Mouse (Mus musculus) limb, embryonic 12.5 days (tissue): Measurements from ENCODE around the gene BC004004. TPM values are rescaled to one million over a fixed set of nuclear protein-coding genes. Genes with fewer than 3 reads are reported as not detected.
A peak's percentile ranks its signal among the peaks of the same experiment; 100 is the strongest.

ENCODE experiments used
- ATAC-seq: fragments of 200-750 bp; cut with Nextera tagmentation; 2 replicates; pipeline ENCODE4 v1.8.0; 2017; ENCODE audit warnings: low read depth, moderate TSS enrichment; ENCODE audit not compliant: insufficient number of reproducible peaks, insufficient read depth, low FRiP score, low TSS enrichment
- H3K27ac ChIP-seq: fragments of 300-500 bp; sonication (generic); 2 replicates; pipeline ENCODE4 v1.5.1; 2016; ENCODE audit warnings: mild to moderate bottlenecking, moderate library complexity
- H3K27me3 ChIP-seq: fragments of 300-500 bp; sonication (generic); 2 replicates; pipeline ENCODE4 v1.6.1; 2016; ENCODE audit warnings: mild to moderate bottlenecking, moderate library complexity
- H3K36me3 ChIP-seq: fragments of 300-500 bp; sonication (generic); 2 replicates; pipeline ENCODE4 v1.6.1; 2016; ENCODE audit warnings: mild to moderate bottlenecking, moderate library complexity
- H3K4me1 ChIP-seq: fragments of 300-500 bp; sonication (generic); replicated peaks from 2 replicates; pipeline ENCODE4 v1.6.1; 2016
- H3K4me2 ChIP-seq: fragments of 300-500 bp; sonication (generic); 2 replicates; pipeline ENCODE4 v1.6.1; 2016; ENCODE audit warnings: mild to moderate bottlenecking, moderate library complexity
- H3K4me3 ChIP-seq: fragments of 300-500 bp; sonication (generic); replicated peaks from 2 replicates; pipeline ENCODE4 v1.5.1; 2016; ENCODE audit warnings: mild to moderate bottlenecking
- H3K9ac ChIP-seq: fragments of 300-500 bp; sonication (generic); replicated peaks from 2 replicates; pipeline ENCODE4 v1.6.1; 2016; ENCODE audit warnings: mild to moderate bottlenecking, moderate library complexity
- H3K9me3 ChIP-seq: fragments of 300-500 bp; sonication (generic); 2 replicates; pipeline ENCODE4 v1.6.1; 2016; ENCODE audit warnings: mild to moderate bottlenecking, moderate library complexity
- WGBS: fragments of 180-500 bp; shearing (Covaris S2); methylation state at CpG from one replicate; pipeline ENCODE4 v1.1.7; 2016; 5-methylcytosine and 5-hydroxymethylcytosine counted together
- polyA plus RNA-seq: library from polyadenylated mRNA; unstranded; fragments of >200 nt; fragmentation: Nextera tagmentation; extraction: Ambion mirVana; gene quantifications from 2 replicates; pipeline ENCODE4 v1.2.1, GENCODE M21; 2016

Gene BC004004
- polyA plus RNA-seq, 1 experiment from 2014 or later = 52.8 TPM

GRCm38 (mm10) chr17:29273156-29273555 lies 4.6 kb downstream of the BC004004 start:
- no peaks in the 10 kb centered on the region for H3K27me3 ChIP-seq
- no peak overlapping the region for H3K27ac ChIP-seq
- 89% methylated on average over 7 of the region's 7 CpGs for WGBS
- no peaks in the 10 kb centered on the region; the same call in 1 of the 2 replicates for H3K36me3 ChIP-seq
- no peak for ATAC-seq
- no peak overlapping the region for H3K9ac ChIP-seq
- no peaks in the 10 kb centered on the region for H3K9me3 ChIP-seq
- H3K4me1 ChIP-seq = peaks cover 20% of the 10 kb centered on the region
- H3K4me3 ChIP-seq = no peak overlapping the region
- no peak overlapping the region for H3K4me2 ChIP-seq

DNA sequence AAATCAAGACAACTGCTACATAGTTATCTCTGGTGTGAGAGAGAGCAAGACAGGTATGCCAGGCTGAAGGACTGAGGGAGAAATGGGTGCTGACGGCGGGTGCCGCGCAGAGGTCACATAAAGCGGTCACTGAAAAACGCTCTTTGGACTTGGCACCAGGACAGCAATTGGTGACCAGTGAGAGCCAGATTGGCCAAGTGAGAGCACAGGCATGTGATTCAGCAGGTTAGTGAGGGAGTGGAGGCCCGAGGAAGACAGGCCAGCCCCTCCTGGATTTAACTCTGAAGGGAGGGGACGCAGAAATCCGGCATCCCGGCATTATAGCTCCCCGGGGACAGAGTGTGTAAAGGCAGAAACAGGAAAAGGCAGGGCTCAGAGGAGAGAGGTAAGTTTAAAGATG lies 5.3 kb downstream of the BC004004 start:
- Histone ChIP-seq H3K4me1 (peaks cover 19% of the 10 kb centered on the region), H3K9ac (0 out of 2 replicates have a peak overlapping the region, but pooled peaks have one; percentile 27), H3K4me3 (no peak overlapping the region), H3K27me3 (no peaks in the 10 kb centered on the region), H3K27ac (peak overlapping the region; percentile 47; the same call in 1 of the 2 replicates), H3K9me3 (no peaks in the 10 kb centered on the region), H3K36me3 (peaks cover 7% of the 10 kb centered on the region), H3K4me2 (no peak overlapping the region)
- WGBS = 80% methylated on average over 11 of the region's 11 CpGs
- ATAC-seq = no peak

- Histone ChIP-seq H3K9me3 (no peaks in the 10 kb centered on the region), H3K4me3 (no peak overlapping the region), H3K4me1 (no peaks in the 10 kb centered on the region), H3K4me2 (no peak overlapping the region), H3K36me3 (peaks cover 54% of the 10 kb centered on the region), H3K9ac (no peak overlapping the region), H3K27ac (no peak overlapping the region), H3K27me3 (no peaks in the 10 kb centered on the region)
- no peak for ATAC-seq
- 93% methylated on average over 5 of the region's 5 CpGs for WGBS
Measured at GRCm38 (mm10) chr17:29280422-29280821, 11.8 kb downstream of the BC004004 start.

- peaks cover 62% of the 10 kb centered on the region for H3K36me3 ChIP-seq
- no peaks in the 10 kb centered on the region for H3K9me3 ChIP-seq
- no peak overlapping the region for H3K4me3 ChIP-seq
- ATAC-seq = no peak
- H3K27ac ChIP-seq = no peak overlapping the region
- 93% methylated on average over 5 of the region's 5 CpGs for WGBS
- H3K4me1 ChIP-seq = no peaks in the 10 kb centered on the region
- no peak overlapping the region for H3K9ac ChIP-seq
- no peak overlapping the region for H3K4me2 ChIP-seq
- no peaks in the 10 kb centered on the region for H3K27me3 ChIP-seq
Measured at GRCm38 (mm10) chr17:29281541-29281940, 13.0 kb downstream of the BC004004 start.

- H3K4me3 ChIP-seq = no peak overlapping the region
- peaks cover 66% of the 10 kb centered on the region for H3K36me3 ChIP-seq
- no peaks in the 10 kb centered on the region for H3K27me3 ChIP-seq
- no peaks in the 10 kb centered on the region for H3K9me3 ChIP-seq
- no peak for ATAC-seq
- WGBS = 81% methylated on average over 21 of the region's 21 CpGs
- no peaks in the 10 kb centered on the region for H3K4me1 ChIP-seq
- no peak overlapping the region for H3K27ac ChIP-seq
- H3K9ac ChIP-seq = no peak overlapping the region
- no peak overlapping the region for H3K4me2 ChIP-seq
Measured at GRCm38 (mm10) chr17:29282216-29282952, 13.8 kb downstream of the BC004004 start.

DNA sequence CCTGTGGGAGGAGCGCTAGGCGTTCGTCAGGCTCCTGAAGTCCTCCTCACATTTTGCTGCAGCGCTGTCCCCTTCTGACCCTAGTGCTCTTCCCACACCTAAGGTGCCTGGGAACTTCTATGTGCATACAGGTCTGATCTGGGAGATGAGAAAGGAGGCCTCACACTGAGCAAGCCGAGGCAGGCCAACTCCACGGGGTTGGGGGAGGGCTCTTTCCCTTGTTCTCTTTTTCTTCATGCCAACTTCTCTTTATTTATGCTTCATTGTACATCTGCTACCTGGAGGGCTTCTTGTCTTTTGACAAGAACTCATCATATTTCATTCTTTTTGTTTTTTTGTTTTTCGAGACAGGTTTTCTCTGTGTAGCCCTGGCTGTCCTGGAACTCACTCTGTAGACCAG lies 23.2 kb downstream of the BC004004 start:
- Histone ChIP-seq H3K9ac (no peak overlapping the region), H3K36me3 (peaks cover 50% of the 10 kb centered on the region), H3K9me3 (no peaks in the 10 kb centered on the region), H3K4me2 (no peak overlapping the region), H3K4me1 (peaks cover 12% of the 10 kb centered on the region), H3K4me3 (no peak overlapping the region), H3K27ac (no peak overlapping the region), H3K27me3 (no peaks in the 10 kb centered on the region)
- 85% methylated on average over 7 of the region's 7 CpGs for WGBS
- ATAC-seq = no peak

- Histone ChIP-seq H3K9ac (no peak overlapping the region), H3K4me1 (peaks cover 23% of the 10 kb centered on the region), H3K4me3 (no peak overlapping the region), H3K36me3 (peaks cover 49% of the 10 kb centered on the region), H3K9me3 (no peaks in the 10 kb centered on the region), H3K27me3 (no peaks in the 10 kb centered on the region), H3K4me2 (no peak overlapping the region), H3K27ac (no peak overlapping the region)
- 86% methylated on average over 3 of the region's 3 CpGs for WGBS
- ATAC-seq = no peak
Measured at GRCm38 (mm10) chr17:29292996-29293395, 24.4 kb downstream of the BC004004 start.

DNA sequence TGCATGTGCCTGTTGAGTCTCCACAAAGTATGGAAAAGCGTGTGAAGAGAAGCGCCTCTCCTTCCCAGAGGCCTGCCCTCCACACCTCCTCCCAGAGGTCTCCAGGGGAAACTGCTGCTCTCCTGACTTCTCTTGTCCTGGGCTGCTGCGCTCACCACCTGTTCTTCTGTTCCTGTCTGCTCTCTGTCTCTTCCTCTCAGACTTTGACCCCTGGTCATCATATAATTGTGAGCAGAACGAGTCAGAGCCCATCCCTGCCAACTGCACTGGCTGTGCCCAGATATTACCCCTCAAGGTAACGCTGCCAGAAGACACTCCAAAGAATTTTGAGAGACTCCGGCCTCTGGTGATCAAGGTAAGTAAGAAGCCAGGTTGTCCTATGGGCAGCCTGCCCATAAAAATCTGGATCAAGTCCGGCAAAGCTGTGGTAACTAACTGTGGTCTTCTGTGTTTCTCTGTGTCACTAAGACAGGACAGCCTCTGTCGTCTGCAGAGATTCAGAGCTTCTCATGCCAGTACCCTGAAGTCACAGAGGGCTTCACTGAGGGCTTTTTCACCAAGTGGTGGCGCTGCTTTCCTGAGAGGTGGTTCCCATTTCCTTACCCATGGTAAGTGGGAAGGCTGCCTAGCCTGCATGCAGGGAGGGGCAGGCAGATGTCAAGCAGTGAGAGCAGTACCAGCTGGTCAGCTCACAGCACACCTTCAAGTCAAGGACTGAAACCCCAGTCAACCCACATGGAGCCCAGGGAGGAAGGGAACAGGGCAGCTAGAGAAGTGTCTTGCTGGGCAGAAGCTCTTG lies 25.4 kb downstream of the BC004004 start:
- Histone ChIP-seq H3K4me1 (peaks cover 23% of the 10 kb centered on the region), H3K4me3 (no peak overlapping the region), H3K27ac (no peak overlapping the region), H3K36me3 (peaks cover 59% of the 10 kb centered on the region), H3K4me2 (no peak overlapping the region), H3K9ac (no peak overlapping the region), H3K27me3 (no peaks in the 10 kb centered on the region), H3K9me3 (no peaks in the 10 kb centered on the region)
- WGBS = 76% methylated on average over 9 of the region's 9 CpGs
- ATAC-seq = no peak

DNA sequence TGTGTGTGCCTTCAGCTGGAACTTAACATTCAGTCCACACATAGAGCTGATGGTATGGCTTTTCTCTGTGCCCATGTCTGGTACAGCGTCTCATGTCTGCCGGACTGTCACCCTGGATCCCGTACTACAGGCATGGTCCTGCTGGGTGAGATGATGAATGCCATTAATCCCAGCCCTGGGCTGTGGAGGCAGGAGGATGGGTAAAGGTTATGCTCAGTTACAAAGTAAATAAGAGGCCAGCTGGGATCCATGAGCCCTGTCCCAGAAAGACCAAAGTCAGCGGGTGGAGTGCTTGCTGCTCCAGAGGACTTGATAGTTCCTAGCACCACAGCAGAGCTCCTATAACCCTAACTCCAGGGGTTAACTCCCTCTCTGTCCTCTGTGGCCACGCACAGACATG lies 27.2 kb downstream of the BC004004 start:
- Histone ChIP-seq H3K4me1 (peaks cover 23% of the 10 kb centered on the region), H3K4me2 (no peak overlapping the region), H3K27ac (0 out of 2 replicates have a peak overlapping the region, but pooled peaks have one; percentile 17), H3K27me3 (no peaks in the 10 kb centered on the region), H3K9me3 (no peaks in the 10 kb centered on the region), H3K4me3 (no peak overlapping the region), H3K9ac (no peak overlapping the region), H3K36me3 (peaks cover 72% of the 10 kb centered on the region)
- 67% methylated on average over 5 of the region's 5 CpGs for WGBS
- no peak for ATAC-seq

GRCm38 (mm10) chr17:29297321-29297720 lies 28.7 kb downstream of the BC004004 start:
- Histone ChIP-seq H3K4me3 (no peak overlapping the region), H3K9ac (no peak overlapping the region), H3K4me1 (peaks cover 23% of the 10 kb centered on the region), H3K27ac (peak overlapping the region; percentile 56), H3K4me2 (no peak overlapping the region), H3K27me3 (no peaks in the 10 kb centered on the region), H3K36me3 (peaks cover 80% of the 10 kb centered on the region), H3K9me3 (no peaks in the 10 kb centered on the region)
- 31% methylated on average over 10 of the region's 10 CpGs for WGBS
- no peak for ATAC-seq

- Histone ChIP-seq H3K9me3 (no peaks in the 10 kb centered on the region), H3K9ac (no peak overlapping the region), H3K27me3 (no peaks in the 10 kb centered on the region), H3K36me3 (peaks cover 80% of the 10 kb centered on the region), H3K4me3 (no peak overlapping the region), H3K4me1 (peaks cover 24% of the 10 kb centered on the region), H3K27ac (peak overlapping the region; percentile 56), H3K4me2 (no peak overlapping the region)
- ATAC-seq = no peak
- 88% methylated on average over 6 of the region's 6 CpGs for WGBS
Measured at GRCm38 (mm10) chr17:29297813-29298212, 29.2 kb downstream of the BC004004 start.
